ENCODE assay signal across 8 mouse cellular contexts in genomic region chr15:102100996-102101671, GRCm38 (mm10). TPM values are rescaled to one million over a fixed set of nuclear protein-coding genes. Genes with fewer than 3 reads are reported as not detected.
DNase-seq lines count a peak whose midpoint lies in the region; ATAC-seq and TF ChIP-seq lines count a peak whose summit lies in the region.
"Had no signal": no experiment of that assay in that cellular context is flagged by ENCODE, and none has a peak within 500 bp of the region (broad histone marks: within the 10 kb centered on the region; RNA-seq: fewer than 3 reads in every experiment).

No protein-coding gene starts in this region.

- peak; percentile 86 to 90 for DNase-seq in lung, adult 18-20 months
- DNase-seq in lung, postnatal 25 days (ENCODE audit: low spot score) = no peak
- DNase-seq in embryonic facial prominence, embryonic 10.5 days (ENCODE audit: low spot score) = peak; percentile 50
- peak; percentile 29 for DNase-seq in heart, postnatal 0 days (ENCODE audit: low spot score)
- DNase-seq in liver, embryonic 11.5 days (ENCODE audit: low spot score) = peak; percentile 61

- WGBS in embryonic facial prominence, embryonic 10.5 days = 21% methylated on average over 10 of the region's 10 CpGs
- WGBS in heart, postnatal 0 days = 24% methylated on average over 10 of the region's 10 CpGs
- 28% methylated on average over 10 of the region's 10 CpGs for WGBS in liver, embryonic 11.5 days
- 49% methylated on average over 10 of the region's 10 CpGs for WGBS in olfactory bulb, adult 2 months

- H3K9ac ChIP-seq in heart, postnatal 0 days (replicated peaks; ENCODE audit: low read depth, low read length) = peak overlapping the region; percentile 68
- peak overlapping the region; percentile 66 for H3K9ac ChIP-seq in liver, embryonic 11.5 days (ENCODE audit: low read depth, low read length)

- peaks cover 91% of the 10 kb centered on the region for H3K4me1 ChIP-seq in embryonic facial prominence, embryonic 10.5 days
- H3K4me1 ChIP-seq in heart, postnatal 0 days (ENCODE audit: control insufficient read depth, insufficient read depth) = peaks cover 50% of the 10 kb centered on the region
- H3K4me1 ChIP-seq in liver, embryonic 11.5 days (replicated peaks; ENCODE audit: control insufficient read depth, insufficient read depth, low read length) = peaks cover 47% of the 10 kb centered on the region
- peaks cover 60% of the 10 kb centered on the region for H3K4me1 ChIP-seq in olfactory bulb, adult 2 months (ENCODE audit: control insufficient read depth, insufficient read depth, low read length)

- ATAC-seq in heart, postnatal 0 days (ENCODE audit: insufficient read depth, low read depth) = no peak
- 0 out of 2 replicates have a peak, but pooled peaks have one; percentile 13 for ATAC-seq in liver, embryonic 11.5 days (replicated peaks; ENCODE audit: low FRiP score)
- no peak for ATAC-seq in inflammation-experienced regulatory T-cells, adult 6 months

- no peak for TF ChIP-seq CTCF in heart, postnatal 0 days (IDR thresholded peaks at IDR 0.05; ENCODE audit: low read depth)
- peak; percentile 46; the same call in 1 of the 2 replicates for TF ChIP-seq CTCF in olfactory bulb, adult 2 months (IDR thresholded peaks at IDR 0.05; ENCODE audit: insufficient read depth, low read depth, low read length)

- TF ChIP-seq EP300 in heart, postnatal 0 days (IDR thresholded peaks at IDR 0.05; ENCODE audit: low read depth) = no peak

- H3K9me3 ChIP-seq in embryonic facial prominence, embryonic 10.5 days = no peaks in the 10 kb centered on the region
- H3K9me3 ChIP-seq in heart, postnatal 0 days (replicated peaks; ENCODE audit: control insufficient read depth, low read length) = no peaks in the 10 kb centered on the region
- H3K9me3 ChIP-seq in liver, embryonic 11.5 days (ENCODE audit: control insufficient read depth, low read length) = no peaks in the 10 kb centered on the region

- peaks cover 43% of the 10 kb centered on the region for H3K27me3 ChIP-seq in embryonic facial prominence, embryonic 10.5 days (replicated peaks; ENCODE audit: low read depth, poor library complexity, severe bottlenecking)
- no peaks in the 10 kb centered on the region for H3K27me3 ChIP-seq in heart, postnatal 0 days (ENCODE audit: control insufficient read depth, insufficient read depth, low read length)
- H3K27me3 ChIP-seq in liver, embryonic 11.5 days (replicated peaks; ENCODE audit: control insufficient read depth, insufficient read depth, low read length) = peaks cover 6% of the 10 kb centered on the region

- peak overlapping the region; percentile 62 for H3K4me3 ChIP-seq in embryonic facial prominence, embryonic 10.5 days
- H3K4me3 ChIP-seq in heart, postnatal 0 days (ENCODE audit: low read depth, low read length) = peak overlapping the region; percentile 56
- peak overlapping the region; percentile 61 for H3K4me3 ChIP-seq in liver, embryonic 11.5 days (ENCODE audit: low read depth, low read length)
- H3K4me3 ChIP-seq in olfactory bulb, adult 2 months (ENCODE audit: insufficient read depth, low read depth, low read length) = peak overlapping the region; percentile 60

- H3K27ac ChIP-seq in embryonic facial prominence, embryonic 10.5 days (replicated peaks) = peak overlapping the region; percentile 94
- peak overlapping the region; percentile 99 for H3K27ac ChIP-seq in heart, postnatal 0 days (ENCODE audit: low read depth)
- H3K27ac ChIP-seq in liver, embryonic 11.5 days (ENCODE audit: low read depth, low read length) = peak overlapping the region; percentile 70
- peak overlapping the region; percentile 38 for H3K27ac ChIP-seq in olfactory bulb, adult 2 months (ENCODE audit: insufficient read depth, low read depth, low read length)

- H3K4me2 ChIP-seq in heart, postnatal 0 days (ENCODE audit: low read depth, low read length) = peak overlapping the region; percentile 77
- H3K4me2 ChIP-seq in liver, embryonic 11.5 days = peak overlapping the region; percentile 98

- peaks cover 41% of the 10 kb centered on the region for H3K36me3 ChIP-seq in embryonic facial prominence, embryonic 10.5 days (replicated peaks)
- peaks cover 15% of the 10 kb centered on the region for H3K36me3 ChIP-seq in heart, postnatal 0 days (replicated peaks; ENCODE audit: control insufficient read depth, insufficient read depth, low read length)
- H3K36me3 ChIP-seq in liver, embryonic 11.5 days (ENCODE audit: control insufficient read depth, insufficient read depth, low read length) = peaks cover 3% of the 10 kb centered on the region; the same call in 1 of the 2 replicates

- no peak for TF ChIP-seq POLR2A in olfactory bulb, adult 2 months (IDR thresholded peaks at IDR 0.05; ENCODE audit: insufficient read depth, low read depth, low read length)

RNA-seq across cellular contexts. Expression of gene Tns2, which starts 0.9 kb away (rescaled TPM):
- 12.3 and 14.9 TPM in 2 replicates for polyA plus RNA-seq in embryonic facial prominence, embryonic 10.5 days (2016; fragmentation: Nextera tagmentation; extraction: Ambion mirVana)
- total RNA-seq in heart, postnatal 0 days (2014; rRNA removed; ENCODE audit: low replicate concordance) = 40.3 and 57.9 TPM in 2 replicates
- 21.9 and 24.6 TPM in 2 replicates for polyA plus RNA-seq in heart, postnatal 0 days (2015; fragmentation: Nextera tagmentation; extraction: Ambion mirVana)
- 13.2 and 17.8 TPM in 2 replicates for polyA plus RNA-seq in liver, embryonic 11.5 days (2014; fragmentation: Nextera tagmentation; extraction: Ambion mirVana)
- polyA plus RNA-seq in olfactory bulb, adult 2 months (2012; ENCODE audit: insufficient read depth, insufficient read length, low replicate concordance, missing spikeins) = not detected in 2 replicates
- polyA plus RNA-seq in inflammation-experienced regulatory T-cells, adult 6 months (2017; shearing (Covaris generic)) = 1 to 10 TPM; 3.3 to 4.2 (median 3.8) TPM
- total RNA-seq: common myeloid progenitor, adult 5-6 weeks had no signal

RNA-seq across cellular contexts. Expression of gene Eif4b, which starts 27.6 kb away (rescaled TPM):
- 133 and 136 TPM in 2 replicates for polyA plus RNA-seq in embryonic facial prominence, embryonic 10.5 days (2016; fragmentation: Nextera tagmentation; extraction: Ambion mirVana)
- total RNA-seq in heart, postnatal 0 days (2014; rRNA removed; ENCODE audit: low replicate concordance) = 109 and 110 TPM in 2 replicates
- 40.6 and 46.0 TPM in 2 replicates for polyA plus RNA-seq in heart, postnatal 0 days (2015; fragmentation: Nextera tagmentation; extraction: Ambion mirVana)
- polyA plus RNA-seq in liver, embryonic 11.5 days (2014; fragmentation: Nextera tagmentation; extraction: Ambion mirVana) = 154 and 162 TPM in 2 replicates
- 618 TPM in 1 of 2 replicates, not detected in the other for polyA plus RNA-seq in olfactory bulb, adult 2 months (2012; ENCODE audit: insufficient read depth, insufficient read length, low replicate concordance, missing spikeins)
- 100 to 1,000 TPM in 2 of 3 experiments, 10 to 100 TPM in 1; 90.5 to 131 (median 129) TPM for polyA plus RNA-seq in inflammation-experienced regulatory T-cells, adult 6 months (2017; shearing (Covaris generic))

RNA-seq across cellular contexts. Expression of gene Spryd3, which starts 34.9 kb away (rescaled TPM):
- 12.7 and 13.2 TPM in 2 replicates for polyA plus RNA-seq in embryonic facial prominence, embryonic 10.5 days (2016; fragmentation: Nextera tagmentation; extraction: Ambion mirVana)
- 20.0 and 22.8 TPM in 2 replicates for total RNA-seq in heart, postnatal 0 days (2014; rRNA removed; ENCODE audit: low replicate concordance)
- 15.1 and 16.0 TPM in 2 replicates for polyA plus RNA-seq in heart, postnatal 0 days (2015; fragmentation: Nextera tagmentation; extraction: Ambion mirVana)
- 15.1 and 18.7 TPM in 2 replicates for polyA plus RNA-seq in liver, embryonic 11.5 days (2014; fragmentation: Nextera tagmentation; extraction: Ambion mirVana)
- not detected in 2 replicates for polyA plus RNA-seq in olfactory bulb, adult 2 months (2012; ENCODE audit: insufficient read depth, insufficient read length, low replicate concordance, missing spikeins)
- 10 to 100 TPM; 32.1 to 44.8 (median 33.6) TPM for polyA plus RNA-seq in inflammation-experienced regulatory T-cells, adult 6 months (2017; shearing (Covaris generic))

RNA-seq across cellular contexts. Expression of gene Igfbp6, which starts 43.0 kb away (rescaled TPM):
- 0.26 and 0.36 TPM in 2 replicates for polyA plus RNA-seq in embryonic facial prominence, embryonic 10.5 days (2016; fragmentation: Nextera tagmentation; extraction: Ambion mirVana)
- 30.5 and 35.4 TPM in 2 replicates for total RNA-seq in heart, postnatal 0 days (2014; rRNA removed; ENCODE audit: low replicate concordance)
- polyA plus RNA-seq in heart, postnatal 0 days (2015; fragmentation: Nextera tagmentation; extraction: Ambion mirVana) = 24.0 and 24.2 TPM in 2 replicates
- polyA plus RNA-seq in liver, embryonic 11.5 days (2014; fragmentation: Nextera tagmentation; extraction: Ambion mirVana) = 0.77 and 1.1 TPM in 2 replicates
- not detected in 2 replicates for polyA plus RNA-seq in olfactory bulb, adult 2 months (2012; ENCODE audit: insufficient read depth, insufficient read length, low replicate concordance, missing spikeins)
- polyA plus RNA-seq in inflammation-experienced regulatory T-cells, adult 6 months (2017; shearing (Covaris generic)) = under 1 TPM in 1 of 3 experiments, not detected in 2; 0.33 TPM
- total RNA-seq: common myeloid progenitor, adult 5-6 weeks had no signal

RNA-seq across cellular contexts. Expression of gene Soat2, which starts 49.2 kb away (rescaled TPM):
- polyA plus RNA-seq in embryonic facial prominence, embryonic 10.5 days (2016; fragmentation: Nextera tagmentation; extraction: Ambion mirVana) = 0.09 and 0.18 TPM in 2 replicates
- total RNA-seq in heart, postnatal 0 days (2014; rRNA removed; ENCODE audit: low replicate concordance) = 1.7 TPM in 1 of 2 replicates, not detected in the other
- polyA plus RNA-seq in heart, postnatal 0 days (2015; fragmentation: Nextera tagmentation; extraction: Ambion mirVana) = 0.08 and 0.14 TPM in 2 replicates
- 31.4 and 36.2 TPM in 2 replicates for polyA plus RNA-seq in liver, embryonic 11.5 days (2014; fragmentation: Nextera tagmentation; extraction: Ambion mirVana)
- polyA plus RNA-seq in olfactory bulb, adult 2 months (2012; ENCODE audit: insufficient read depth, insufficient read length, low replicate concordance, missing spikeins) = not detected in 2 replicates
- polyA plus RNA-seq in inflammation-experienced regulatory T-cells, adult 6 months (2017; shearing (Covaris generic)) = 1 to 10 TPM in 2 of 3 experiments, under 1 TPM in 1; 0.94 to 4.9 (median 1.3) TPM

Comparison
In these comparisons a context has a peak if more than half of its experiments do, and no peak if none do; other contexts are left out.
1. H3K27ac ChIP-seq: peak in every context shown above with its lines; median percentile 99 in heart, postnatal 0 days; 94 in embryonic facial prominence, embryonic 10.5 days; 70 in liver, embryonic 11.5 days; 38 in olfactory bulb, adult 2 months.